Mouse (Mus musculus): ENCODE measurements around the gene Dnajb12.

The Dnajb12 gene

DNA sequence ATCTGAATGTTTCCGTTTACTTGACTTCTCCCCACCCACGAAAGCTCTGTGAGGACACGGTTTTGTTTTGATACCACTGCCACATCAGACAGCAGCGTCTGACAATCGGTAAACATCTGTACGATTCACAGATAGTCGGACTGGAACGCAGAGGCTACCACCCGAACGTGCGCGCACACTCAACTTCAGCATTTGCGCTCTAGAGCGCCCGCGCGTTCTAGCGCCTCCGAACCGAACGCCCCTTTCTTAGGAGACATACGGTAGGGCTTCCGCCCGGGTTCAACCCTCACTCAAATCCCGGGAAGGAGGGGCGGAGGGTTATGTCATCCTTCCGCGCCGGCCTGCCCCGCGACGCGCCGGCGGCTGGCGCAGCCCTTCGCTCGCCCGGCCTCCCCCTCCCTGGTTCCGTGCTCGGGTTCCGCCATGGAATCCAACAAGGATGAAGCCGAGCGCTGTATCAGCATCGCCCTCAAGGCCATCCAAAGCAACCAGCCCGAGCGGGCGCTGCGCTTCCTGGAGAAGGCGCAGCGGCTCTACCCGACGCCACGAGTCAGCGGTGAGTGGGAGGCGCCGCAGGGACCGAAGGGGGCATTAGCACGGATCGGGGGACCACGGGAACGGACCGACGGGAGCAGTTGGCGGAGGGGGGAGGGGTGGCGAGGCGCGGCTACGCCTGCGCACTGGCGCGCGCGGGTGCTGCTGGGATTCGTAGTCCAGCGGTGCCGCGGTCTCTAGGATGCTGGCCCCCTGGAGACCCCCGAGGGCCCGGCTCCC is at the start of gene Dnajb12:
Dnajb12 (plus strand) TSS at position 302 of the 774 bp plus-strand sequence.
- DNase-seq (ENCODE audit: low read depth, low spot score), result peak; percentile 97

DNA sequence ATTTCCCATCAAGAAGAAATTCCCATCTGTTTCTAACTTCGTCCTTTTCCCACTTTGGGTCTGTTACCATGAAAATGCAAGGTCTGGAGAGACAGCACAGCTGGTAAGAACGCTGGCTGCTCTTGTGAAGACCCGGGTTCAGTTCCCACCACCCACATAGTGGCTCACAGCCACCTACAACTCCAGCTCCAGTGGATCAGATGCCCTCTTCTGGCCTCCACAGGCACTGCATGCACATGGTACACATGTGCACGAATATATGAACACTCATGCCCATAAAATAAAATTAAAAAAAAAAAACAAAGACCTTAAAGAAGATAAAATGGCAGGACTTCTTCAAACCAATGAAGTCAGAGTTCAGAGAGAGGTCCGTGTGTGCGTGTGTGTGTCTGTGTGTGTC is 49.5 kb upstream of the Dnajb12 start:
- DNase-seq (ENCODE audit: low read depth, low spot score), result no peak

DNA sequence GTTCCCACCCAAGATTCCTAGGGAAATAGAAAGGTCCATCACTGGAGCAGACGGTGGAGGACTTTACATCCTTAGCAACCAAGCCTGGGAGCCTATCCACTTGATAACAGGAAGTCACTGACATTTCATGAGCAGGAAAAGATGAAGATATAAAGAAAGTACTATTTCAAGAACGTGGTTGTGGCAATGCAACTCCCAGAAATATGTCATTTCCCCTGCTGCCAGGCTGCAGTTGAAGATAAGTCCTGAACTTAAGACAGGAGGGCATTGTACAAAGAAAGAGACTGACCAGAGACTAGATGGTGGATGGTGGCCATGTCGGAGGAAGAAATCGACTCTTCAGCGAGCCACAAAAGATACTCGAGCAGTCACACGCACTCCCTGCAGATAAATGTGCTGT is 47.4 kb upstream of the Dnajb12 start:
- no peak for DNase-seq (ENCODE audit: low read depth, low spot score)

DNA sequence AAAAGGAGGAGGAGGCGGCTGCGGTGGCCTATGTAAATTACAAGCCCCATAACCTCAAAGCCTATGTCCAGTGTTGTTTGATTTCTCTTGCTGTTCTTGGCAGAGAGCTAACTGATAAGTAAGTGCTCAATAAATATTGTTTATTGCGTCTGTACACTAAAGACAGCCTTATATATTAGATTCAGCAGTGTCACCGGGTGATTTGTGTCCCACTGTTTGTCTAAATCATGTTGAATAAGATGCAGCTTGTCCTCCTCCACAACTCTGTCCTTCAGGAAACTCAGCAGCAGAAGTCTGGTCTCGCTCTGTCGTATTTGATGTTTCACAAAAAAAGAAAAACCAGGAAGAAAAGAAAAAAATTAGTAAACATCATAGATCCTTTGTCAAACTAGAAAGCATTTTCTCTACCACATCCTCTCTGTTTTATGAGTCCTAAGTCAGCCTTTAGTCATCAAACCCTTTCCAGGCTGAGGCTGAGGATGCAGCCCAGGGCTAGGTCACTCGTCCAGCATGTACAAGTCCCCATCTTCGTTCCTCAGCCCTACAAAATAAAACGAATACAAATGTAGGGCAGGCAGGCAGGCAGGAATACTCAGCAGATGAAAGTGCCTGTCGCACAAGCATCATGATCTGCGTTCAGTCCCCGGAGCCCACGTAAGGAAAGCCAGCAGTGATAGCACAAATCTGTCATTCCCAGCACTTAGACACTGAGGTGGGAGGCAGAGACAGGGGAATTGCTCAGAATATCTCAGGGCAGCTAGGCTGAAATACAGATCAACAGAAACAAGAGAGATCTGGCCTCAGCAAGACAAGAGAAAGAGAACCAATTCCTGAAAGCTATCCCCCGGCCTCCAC is 43.8 kb upstream of the Dnajb12 start:
- DNase-seq (ENCODE audit: low read depth, low spot score), result no peak

DNA sequence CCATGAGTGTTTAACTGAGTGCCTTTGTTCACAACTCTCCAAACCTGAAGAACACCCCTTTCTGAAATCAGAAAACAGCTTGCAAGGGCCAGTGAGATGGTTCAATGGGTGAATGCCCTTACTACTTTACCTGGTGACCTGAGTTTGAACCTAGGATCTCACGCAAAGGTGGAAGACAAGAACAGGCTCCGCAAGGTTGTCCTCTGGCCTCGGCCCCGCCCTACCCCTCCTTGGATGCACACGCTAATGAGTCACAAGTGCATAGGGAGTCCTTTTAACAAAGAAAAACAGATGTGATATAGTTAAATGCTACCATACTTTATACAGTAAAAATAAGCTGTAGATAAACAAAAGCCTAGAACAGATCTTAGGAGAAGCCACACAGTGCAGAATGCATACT is 41.9 kb upstream of the Dnajb12 start:
- no peak for DNase-seq (ENCODE audit: low read depth, low spot score)

DNA sequence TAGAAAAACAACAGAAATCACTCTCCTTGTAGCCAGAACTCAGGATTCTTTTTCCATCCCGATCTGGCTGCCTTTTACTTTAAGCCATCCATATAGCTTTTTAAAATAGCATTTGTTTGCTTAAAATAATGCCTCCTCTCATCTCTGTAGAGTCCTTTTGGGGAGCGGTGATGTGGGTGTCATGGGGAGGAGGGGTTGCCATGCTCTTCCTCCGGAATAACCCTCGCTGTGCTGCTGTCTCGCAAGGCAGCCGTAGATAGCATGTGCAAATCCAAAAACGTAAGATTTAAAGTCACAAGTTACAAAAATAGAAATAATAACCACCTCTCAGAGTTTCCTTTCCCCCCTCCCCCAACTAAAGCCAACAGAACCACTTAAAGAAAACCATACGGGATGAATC is 37.9 kb upstream of the Dnajb12 start:
- DNase-seq (ENCODE audit: low read depth, low spot score), result no peak

DNA sequence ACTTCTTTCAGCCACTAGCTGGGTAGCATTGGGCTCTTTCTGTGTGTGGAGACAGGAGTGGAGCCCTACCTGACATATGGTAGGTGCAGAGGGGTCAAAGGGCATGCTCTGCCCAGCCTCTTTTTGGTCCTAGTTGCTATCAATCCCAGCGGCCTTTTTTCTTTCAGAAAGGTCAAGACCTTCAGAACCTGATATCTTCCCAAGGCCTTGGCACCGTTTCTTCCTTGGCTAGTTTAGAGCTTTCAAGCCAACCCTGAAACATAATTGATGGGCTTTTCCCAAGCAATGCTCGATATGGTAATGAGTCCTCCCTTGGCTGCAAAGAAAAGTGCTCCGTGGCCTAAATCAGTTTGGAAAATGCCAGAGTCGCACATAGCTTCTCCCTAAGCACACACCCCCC is 36.2 kb upstream of the Dnajb12 start:
- DNase-seq (ENCODE audit: low read depth, low spot score), result no peak

DNA sequence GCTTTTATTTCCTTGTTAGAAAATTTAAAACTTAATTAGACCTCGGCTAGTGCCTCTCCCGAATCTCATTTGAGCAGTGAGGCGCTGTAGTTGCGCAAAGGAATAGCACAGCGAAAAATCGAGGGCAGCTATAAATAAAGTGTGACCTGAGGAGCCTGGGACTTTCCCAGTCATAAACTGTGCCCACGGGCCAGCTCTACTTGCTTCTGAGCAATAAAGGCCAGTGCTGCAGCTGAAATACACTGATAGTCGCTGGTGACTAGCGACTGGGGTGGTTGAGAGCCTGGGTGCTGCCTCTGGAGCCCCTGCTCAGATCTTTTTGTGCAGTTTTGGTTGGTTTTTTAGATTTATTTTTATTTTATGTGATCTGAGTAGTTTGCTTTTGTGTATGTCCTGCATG is 34.7 kb upstream of the Dnajb12 start:
- DNase-seq (ENCODE audit: low read depth, low spot score), result no peak

DNA sequence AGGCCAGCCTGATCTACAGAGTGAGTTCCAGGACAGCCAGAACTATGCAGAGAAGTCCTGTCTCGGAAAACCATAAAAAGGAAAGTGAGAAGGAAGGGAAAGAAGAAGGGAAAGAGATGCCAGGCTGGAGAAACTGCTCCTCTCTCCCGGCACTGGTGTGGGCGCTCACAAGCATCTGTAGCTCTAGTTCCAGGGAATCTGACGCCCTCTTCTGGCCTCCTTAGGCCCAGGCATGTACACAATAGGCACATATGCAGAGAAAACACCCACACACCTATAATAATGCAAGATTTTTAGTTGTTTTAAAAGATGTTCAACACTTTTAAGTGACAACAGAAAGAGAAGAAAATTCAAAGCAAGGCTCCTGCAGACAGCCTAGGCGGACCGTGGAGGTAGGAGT is 32.9 kb upstream of the Dnajb12 start:
- DNase-seq (ENCODE audit: low read depth, low spot score), result peak; percentile 17

DNA sequence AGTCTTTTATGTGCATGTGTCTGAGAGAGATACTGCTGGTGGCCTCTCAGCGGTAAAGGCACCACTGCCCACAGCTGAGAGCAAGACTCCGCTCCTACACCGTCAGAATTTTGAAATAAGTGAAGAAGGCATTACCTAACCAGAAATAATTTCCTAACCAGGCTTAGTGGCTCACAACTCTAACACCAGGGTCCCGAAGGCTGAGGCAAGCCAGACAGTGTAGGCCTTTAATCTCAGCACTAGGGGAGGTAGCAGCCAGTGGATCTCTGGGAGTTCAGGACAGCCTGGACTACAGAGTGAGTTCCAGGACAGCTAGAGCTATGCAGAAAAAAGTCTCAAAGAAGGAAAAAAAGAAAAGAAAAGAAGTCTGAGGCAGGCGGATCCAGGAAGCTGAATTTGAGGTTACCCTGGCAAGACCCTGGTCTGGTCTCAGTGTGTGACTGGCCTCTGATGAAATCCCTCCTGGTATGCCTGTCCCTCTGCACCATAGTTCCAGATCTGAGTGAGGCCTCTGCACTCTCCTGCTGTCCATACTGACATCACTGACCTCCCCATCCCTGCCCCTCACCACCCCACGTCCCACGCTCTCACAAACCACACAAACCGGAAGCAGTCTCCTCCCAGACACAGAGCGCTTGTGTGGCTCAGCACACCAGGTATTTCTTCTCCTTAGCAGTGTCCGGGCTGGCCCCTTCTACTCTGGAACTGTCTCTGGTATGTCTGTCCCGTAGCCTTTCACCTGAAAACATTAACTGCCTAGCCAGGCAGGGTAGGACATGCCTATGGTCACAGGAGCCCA is 31.1 kb upstream of the Dnajb12 start:
- no peak for DNase-seq (ENCODE audit: low read depth, low spot score)

DNA sequence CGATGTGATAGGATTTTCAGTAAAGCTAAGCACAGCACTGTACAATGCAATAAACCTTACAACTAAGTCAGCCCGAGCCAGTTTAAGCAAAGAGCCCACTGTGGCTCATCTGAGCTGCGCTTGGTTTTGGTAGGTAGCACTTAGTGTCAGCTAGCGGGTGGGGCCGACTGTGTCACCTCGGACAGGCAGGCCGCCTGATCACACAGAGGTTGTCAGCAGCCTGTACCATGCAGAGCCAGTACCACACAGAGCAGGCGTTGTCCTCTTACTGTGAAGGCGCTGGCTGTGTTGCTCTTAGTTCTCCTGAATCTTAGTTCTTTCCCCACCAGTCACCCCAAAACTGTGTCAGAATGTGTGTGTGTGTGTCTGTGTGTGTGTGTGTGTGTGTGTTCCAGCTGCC is 30.4 kb upstream of the Dnajb12 start:
- DNase-seq (ENCODE audit: low read depth, low spot score), result no peak

DNA sequence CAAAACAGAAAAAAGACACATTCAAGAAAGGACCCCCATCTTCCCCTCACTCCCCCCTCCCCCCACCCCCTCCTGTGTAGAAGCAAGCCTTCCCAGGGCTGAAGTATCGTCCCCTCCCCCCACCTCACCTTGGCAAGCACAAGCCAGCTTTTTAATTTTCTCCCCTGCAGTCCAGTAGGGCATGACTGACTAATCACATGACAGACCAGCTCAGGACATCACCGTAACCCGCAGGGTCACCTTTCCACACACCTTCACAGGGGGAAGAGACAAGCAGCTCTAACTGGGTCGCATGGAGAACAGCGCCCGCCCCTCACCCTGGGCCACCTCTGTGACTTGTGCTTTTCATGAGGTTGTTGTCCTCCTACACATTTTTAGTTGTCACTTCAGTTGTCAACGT is 30.0 kb upstream of the Dnajb12 start:
- DNase-seq (ENCODE audit: low read depth, low spot score), result no peak

DNA sequence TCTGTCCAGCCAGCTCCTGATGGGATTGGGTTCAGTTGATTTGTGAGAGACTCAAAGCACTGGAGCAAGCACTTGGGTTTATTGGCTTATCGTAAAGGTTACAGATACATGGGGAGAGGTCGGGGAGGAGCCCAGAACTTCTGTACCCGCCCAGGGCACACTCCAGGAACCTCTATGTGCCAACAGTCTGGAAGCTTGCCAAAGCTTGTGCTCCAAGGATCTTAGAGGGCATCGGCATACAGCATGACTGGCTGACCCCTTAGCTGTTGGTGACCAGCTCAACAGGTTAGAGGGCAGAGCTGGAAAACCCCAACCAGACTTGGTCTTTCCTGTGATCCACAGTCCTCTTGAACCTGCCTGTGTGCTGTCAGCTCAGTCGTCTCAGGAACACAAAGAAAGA is 22.2 kb upstream of the Dnajb12 start:
- no peak for DNase-seq (ENCODE audit: low read depth, low spot score)

DNA sequence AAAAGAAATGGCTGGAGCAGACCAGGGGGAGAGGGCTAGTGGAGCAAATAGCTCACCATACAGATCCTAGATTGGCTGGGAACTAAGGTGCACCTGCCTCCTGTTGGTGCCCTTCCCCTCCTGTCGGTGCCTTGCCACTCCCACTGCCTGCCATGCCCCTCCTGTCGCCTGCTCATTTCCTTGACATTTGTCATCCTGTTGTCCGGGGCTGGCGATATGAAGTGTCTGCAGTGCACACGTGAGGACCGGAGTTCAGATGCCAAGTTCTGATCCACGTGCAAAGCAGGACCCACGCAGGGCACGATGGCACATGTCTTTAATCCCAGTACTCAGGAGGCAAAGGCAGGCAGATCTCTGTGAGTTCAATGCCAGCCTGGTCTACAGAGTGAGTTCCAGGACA is 18.7 kb upstream of the Dnajb12 start:
- DNase-seq (ENCODE audit: low read depth, low spot score), result no peak

DNA sequence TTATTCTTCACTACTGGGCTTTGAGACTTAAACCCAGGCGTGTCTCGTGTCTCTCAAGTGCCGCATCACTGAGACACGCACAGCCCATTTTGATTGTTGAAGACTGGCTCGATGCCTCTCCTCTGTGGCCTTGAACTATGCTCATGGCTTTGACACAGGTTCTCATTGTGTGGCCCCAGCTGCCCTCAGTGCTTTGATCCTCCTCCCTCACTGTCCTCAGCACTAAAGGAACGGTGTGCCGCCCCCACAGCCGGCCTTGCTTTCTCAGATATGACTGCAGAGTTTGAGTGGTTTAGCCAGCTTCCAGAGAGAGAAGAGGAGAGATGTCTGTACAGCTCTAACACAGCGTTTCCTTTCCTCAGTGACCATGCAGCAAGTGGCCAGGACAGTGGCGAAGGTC is 18.2 kb upstream of the Dnajb12 start:
- no peak for DNase-seq (ENCODE audit: low read depth, low spot score)

DNA sequence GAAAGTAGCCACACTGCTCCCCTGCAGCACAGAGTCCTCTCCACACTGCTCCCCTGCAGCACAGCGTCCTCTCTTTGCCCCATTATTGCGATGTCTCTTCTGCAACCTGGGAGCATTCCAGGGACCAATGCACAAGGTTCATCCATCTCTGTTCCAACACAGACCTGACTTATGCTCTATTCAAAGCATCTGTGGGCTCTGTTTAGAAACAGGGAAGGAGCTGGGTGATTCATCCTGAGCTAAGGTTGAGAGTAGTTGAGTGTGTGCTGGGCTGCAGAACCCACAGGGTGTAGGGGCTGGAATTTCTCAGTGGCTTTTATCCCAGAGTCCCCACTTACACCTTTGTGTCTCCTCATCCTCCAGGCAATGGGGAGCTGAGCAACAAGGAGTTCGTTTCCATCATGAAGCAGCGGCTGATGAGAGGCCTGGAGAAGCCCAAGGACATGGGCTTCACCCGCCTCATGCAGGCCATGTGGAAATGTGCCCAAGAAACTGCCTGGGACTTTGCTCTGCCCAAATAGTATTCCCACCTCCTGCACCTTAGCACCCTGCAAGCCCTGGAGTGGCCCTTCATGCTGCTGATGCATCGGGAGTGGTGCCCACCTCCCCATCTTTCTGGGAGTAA is 16.4 kb upstream of the Dnajb12 start:
- no peak for DNase-seq (ENCODE audit: low read depth, low spot score)

DNA sequence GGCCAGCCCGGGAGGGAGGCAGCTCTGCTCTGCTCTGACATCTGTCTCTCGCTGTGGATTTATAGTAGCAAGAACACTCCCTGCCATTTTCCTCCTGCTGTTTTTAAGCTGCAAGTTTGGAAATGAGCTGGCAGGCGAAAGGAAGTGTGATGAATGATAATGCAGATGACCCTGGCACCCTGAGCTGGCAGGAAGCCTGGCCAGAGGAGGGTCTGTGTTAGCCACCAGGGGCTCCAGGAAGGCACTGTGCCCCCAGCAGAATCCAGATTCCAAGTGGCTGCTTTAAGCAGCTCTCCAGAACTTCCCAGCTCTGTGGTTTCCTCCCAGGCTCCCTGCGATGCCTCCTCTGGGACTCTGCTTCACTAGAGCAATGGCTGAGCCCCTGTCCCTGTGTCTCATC is 15.7 kb upstream of the Dnajb12 start:
- DNase-seq (ENCODE audit: low read depth, low spot score), result peak; percentile 25

DNA sequence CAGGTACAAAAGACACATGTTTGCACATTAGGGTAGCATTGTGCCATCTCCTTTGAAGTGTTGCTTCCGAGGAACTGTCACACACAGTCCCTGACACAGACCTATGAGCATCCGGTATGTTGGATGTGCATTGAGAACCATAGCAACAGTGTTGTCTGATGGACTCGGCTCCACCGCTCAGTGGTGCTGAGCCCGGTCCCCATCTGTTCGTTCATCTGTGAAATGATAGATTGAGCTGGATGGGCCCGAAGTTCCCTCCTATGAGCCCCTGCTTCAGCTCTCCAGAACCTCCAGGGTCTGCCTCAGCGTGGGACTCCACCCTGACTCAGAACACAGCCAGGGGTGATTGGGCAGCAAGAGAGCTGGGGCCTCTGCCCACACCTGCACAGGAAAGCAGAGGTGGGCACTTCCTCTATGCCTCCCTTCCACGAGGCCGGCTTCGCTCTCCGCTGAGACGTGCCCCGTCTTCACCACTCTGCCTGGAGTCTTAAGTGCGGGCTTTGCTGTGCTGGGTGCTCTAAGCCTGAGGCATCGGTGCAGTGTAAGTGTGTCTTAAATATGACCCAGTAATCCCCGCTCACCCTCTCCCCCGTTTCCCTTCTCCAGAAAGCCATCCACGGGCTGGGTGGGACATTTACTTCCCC is 15.0 kb upstream of the Dnajb12 start:
- DNase-seq (ENCODE audit: low read depth, low spot score), result peak; percentile 86

DNA sequence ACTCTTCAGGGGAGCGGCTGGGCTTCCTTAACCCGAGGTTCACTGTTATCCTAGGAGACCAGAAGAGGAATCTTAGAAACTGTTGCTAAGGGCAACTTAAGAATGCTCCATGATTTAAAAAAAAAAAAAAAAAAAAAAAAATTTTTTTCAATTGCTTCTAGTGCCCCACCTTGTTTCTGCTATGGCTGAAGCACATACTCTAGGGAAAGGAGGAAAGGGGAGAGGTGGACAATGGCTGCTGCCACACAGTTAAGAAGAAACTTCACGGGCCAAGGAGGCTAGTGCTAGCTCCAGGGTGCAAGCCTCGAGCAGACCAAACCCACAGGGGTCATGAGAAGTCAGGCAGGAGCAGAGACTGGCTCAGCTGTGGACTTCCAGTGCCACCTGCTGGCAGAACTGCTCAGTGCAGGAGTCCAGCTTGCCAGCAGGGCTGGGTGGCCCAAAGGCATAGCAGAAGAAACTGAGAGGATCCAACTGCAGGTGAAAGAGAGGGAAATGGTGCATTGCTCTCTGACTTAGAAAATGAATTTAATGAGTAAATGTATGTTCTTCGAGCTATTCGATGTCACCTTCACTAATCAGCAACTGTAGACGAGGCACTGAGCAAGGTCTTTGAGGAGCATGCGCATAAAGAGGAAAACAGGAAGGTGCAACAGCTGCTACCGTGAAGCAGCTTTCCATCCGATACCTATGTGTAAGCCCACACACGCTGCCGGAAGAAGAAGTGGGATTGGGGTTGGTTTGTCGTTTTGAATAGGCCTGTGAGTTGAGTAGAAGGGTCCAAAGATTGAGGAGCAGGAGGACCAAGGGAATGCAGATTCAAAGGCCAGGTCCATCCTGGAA is 14.3 kb upstream of the Dnajb12 start:
- DNase-seq (ENCODE audit: low read depth, low spot score), result peak; percentile 96

DNA sequence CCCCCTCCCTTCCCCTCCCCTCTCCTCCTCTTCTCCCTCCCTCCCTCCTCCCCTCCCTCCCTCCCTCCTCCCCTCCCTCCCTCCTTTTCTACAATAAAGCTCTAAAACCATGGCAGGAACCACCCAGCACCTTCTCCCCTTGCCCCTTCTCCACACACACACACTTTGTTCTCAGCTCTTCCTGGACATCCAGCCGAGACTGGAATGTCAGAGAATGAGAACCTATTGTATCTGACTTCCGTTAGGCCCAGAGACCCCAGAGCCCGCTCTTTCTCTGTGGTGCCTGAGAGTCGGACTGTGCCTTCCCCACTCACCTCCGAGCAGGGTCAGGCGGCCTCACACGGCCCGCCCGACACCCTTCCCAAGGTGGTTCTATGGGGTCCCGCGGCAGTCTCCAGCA is 11.1 kb upstream of the Dnajb12 start:
- DNase-seq (ENCODE audit: low read depth, low spot score), result no peak
